Mouse (Mus musculus) neural tube, embryonic 15.5 days (tissue): ENCODE measurements around the gene Dlg2. TPM values are rescaled to one million over a fixed set of nuclear protein-coding genes. Genes with fewer than 3 reads are reported as not detected.

Experiments
- ATAC-seq: fragments of 200-750 bp; cut with Nextera tagmentation; 2 replicates; pipeline ENCODE4 v1.8.0; 2017; ENCODE audit warnings: mild to moderate bottlenecking, moderate TSS enrichment, moderate library complexity; ENCODE audit not compliant: low FRiP score
- H3K27ac ChIP-seq: fragments of 300-500 bp; sonication (generic); replicated peaks from 2 replicates; pipeline ENCODE4 v1.5.1; 2015; ENCODE audit warnings: mild to moderate bottlenecking, inconsistent platforms
- H3K27me3 ChIP-seq: fragments of 300-500 bp; sonication (generic); replicated peaks from 2 replicates; pipeline ENCODE4 v1.6.1; 2015; ENCODE audit warnings: inconsistent platforms
- H3K36me3 ChIP-seq: fragments of 300-500 bp; sonication (generic); 2 replicates; pipeline ENCODE4 v1.6.1; 2015; ENCODE audit warnings: inconsistent platforms
- H3K4me1 ChIP-seq: fragments of 300-500 bp; sonication (generic); 2 replicates; pipeline ENCODE4 v1.6.1; 2015; ENCODE audit warnings: inconsistent platforms
- H3K4me2 ChIP-seq: fragments of 300-500 bp; sonication (generic); 2 replicates; pipeline ENCODE4 v1.6.1; 2015; ENCODE audit warnings: inconsistent platforms, mild to moderate bottlenecking, moderate library complexity
- H3K4me3 ChIP-seq: fragments of 300-500 bp; sonication (generic); replicated peaks from 2 replicates; pipeline ENCODE4 v1.5.1; 2015; ENCODE audit warnings: mild to moderate bottlenecking, inconsistent platforms
- H3K9ac ChIP-seq: fragments of 300-500 bp; sonication (generic); replicated peaks from 2 replicates; pipeline ENCODE4 v1.6.1; 2015; ENCODE audit warnings: mild to moderate bottlenecking, inconsistent platforms
- H3K9me3 ChIP-seq: fragments of 300-500 bp; sonication (generic); replicated peaks from 2 replicates; pipeline ENCODE4 v1.6.1; 2016; ENCODE audit warnings: inconsistent platforms
- WGBS: fragments of 180-500 bp; shearing (Covaris S2); methylation state at CpG from one replicate; pipeline ENCODE4 v1.1.7; 2015; ENCODE audit warnings: mixed read lengths; 5-methylcytosine and 5-hydroxymethylcytosine counted together
- polyA plus RNA-seq: library from polyadenylated mRNA; unstranded; fragments of >200 nt; fragmentation: Nextera tagmentation; extraction: Ambion mirVana; gene quantifications from 2 replicates; pipeline ENCODE4 v1.2.1, GENCODE M21; 2015

Dlg2 gene
- polyA plus RNA-seq, 1 experiment from 2014 or later: 29.9 TPM

- Histone ChIP-seq H3K4me3 (no peak overlapping the region), H3K9ac (no peak overlapping the region), H3K4me2 (no peak overlapping the region), H3K9me3 (no peaks in the 10 kb centered on the region), H3K27me3 (no peaks in the 10 kb centered on the region), H3K27ac (no peak overlapping the region), H3K4me1 (no peaks in the 10 kb centered on the region), H3K36me3 (peaks cover 9% of the 10 kb centered on the region; the same call in 1 of the 2 replicates)
- ATAC-seq: no peak
- WGBS: 75% methylated on average over 7 of the region's 7 CpGs
Measured at GRCm38 (mm10) chr7:92448782-92449575, 1972.5 kb downstream of the Dlg2 start.

DNA sequence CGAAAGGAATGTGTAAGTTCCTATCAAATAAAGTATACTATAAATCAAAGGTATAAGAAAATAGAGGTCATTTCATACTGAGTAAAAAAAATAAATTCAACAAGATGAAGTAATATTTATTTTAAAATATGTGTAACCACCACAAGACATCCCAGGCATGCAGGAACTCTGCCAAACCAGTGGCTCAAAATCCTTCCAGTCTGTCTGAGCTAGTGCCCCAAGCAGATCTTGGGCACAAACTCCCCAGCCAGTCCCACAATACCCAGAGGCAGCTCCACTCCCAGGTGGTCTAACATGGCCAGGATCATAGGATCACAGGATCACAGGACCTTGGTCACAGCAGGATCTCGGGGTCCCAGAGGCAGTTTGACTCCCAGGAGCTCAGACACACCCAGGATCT is 1977.7 kb downstream of the Dlg2 start:
- ATAC-seq: no peak
- 82% methylated on average over 2 of the region's 2 CpGs for WGBS

GRCm38 (mm10) chr7:92455927-92456326 is 1979.5 kb downstream of the Dlg2 start:
- no peak for ATAC-seq
- Histone ChIP-seq H3K27me3 (no peaks in the 10 kb centered on the region), H3K4me3 (no peak overlapping the region), H3K9me3 (no peaks in the 10 kb centered on the region), H3K27ac (no peak overlapping the region), H3K36me3 (no peaks in the 10 kb centered on the region), H3K9ac (no peak overlapping the region), H3K4me2 (no peak overlapping the region), H3K4me1 (no peaks in the 10 kb centered on the region)
- 65% methylated on average over 5 of the region's 5 CpGs for WGBS

More for the DNA sequence above, 1977.7 kb downstream of the Dlg2 start:
- Histone ChIP-seq H3K27me3 (no peaks in the 10 kb centered on the region), H3K9ac (no peak overlapping the region), H3K4me3 (no peak overlapping the region), H3K4me2 (no peak overlapping the region), H3K9me3 (no peaks in the 10 kb centered on the region), H3K4me1 (no peaks in the 10 kb centered on the region), H3K27ac (no peak overlapping the region), H3K36me3 (no peaks in the 10 kb centered on the region)

GRCm38 (mm10) chr7:92457791-92458190 is 1981.3 kb downstream of the Dlg2 start:
- WGBS: 67% methylated on average over 4 of the region's 4 CpGs
- Histone ChIP-seq H3K9ac (no peak overlapping the region), H3K9me3 (no peaks in the 10 kb centered on the region), H3K36me3 (no peaks in the 10 kb centered on the region), H3K4me3 (no peak overlapping the region), H3K4me1 (no peaks in the 10 kb centered on the region), H3K27me3 (no peaks in the 10 kb centered on the region), H3K4me2 (no peak overlapping the region), H3K27ac (no peak overlapping the region)
- no peak for ATAC-seq

- Histone ChIP-seq H3K4me2 (no peak overlapping the region), H3K9me3 (no peaks in the 10 kb centered on the region), H3K4me1 (no peaks in the 10 kb centered on the region), H3K4me3 (no peak overlapping the region), H3K9ac (no peak overlapping the region), H3K27me3 (no peaks in the 10 kb centered on the region), H3K27ac (no peak overlapping the region), H3K36me3 (no peaks in the 10 kb centered on the region)
- ATAC-seq: no peak
- 95% methylated on average over 4 of the region's 4 CpGs for WGBS
Measured at GRCm38 (mm10) chr7:92458308-92458707, 1981.8 kb downstream of the Dlg2 start.

- H3K27me3 ChIP-seq: no peaks in the 10 kb centered on the region
- H3K4me2 ChIP-seq: no peak overlapping the region
- no peaks in the 10 kb centered on the region for H3K36me3 ChIP-seq
- no peaks in the 10 kb centered on the region for H3K9me3 ChIP-seq
- no peaks in the 10 kb centered on the region for H3K4me1 ChIP-seq
- no peak overlapping the region for H3K27ac ChIP-seq
- H3K4me3 ChIP-seq: no peak overlapping the region
- peak; percentile 65; the same call in 1 of the 2 replicates for ATAC-seq
- no peak overlapping the region for H3K9ac ChIP-seq
Measured at GRCm38 (mm10) chr7:92460578-92460977, 1984.1 kb downstream of the Dlg2 start.

DNA sequence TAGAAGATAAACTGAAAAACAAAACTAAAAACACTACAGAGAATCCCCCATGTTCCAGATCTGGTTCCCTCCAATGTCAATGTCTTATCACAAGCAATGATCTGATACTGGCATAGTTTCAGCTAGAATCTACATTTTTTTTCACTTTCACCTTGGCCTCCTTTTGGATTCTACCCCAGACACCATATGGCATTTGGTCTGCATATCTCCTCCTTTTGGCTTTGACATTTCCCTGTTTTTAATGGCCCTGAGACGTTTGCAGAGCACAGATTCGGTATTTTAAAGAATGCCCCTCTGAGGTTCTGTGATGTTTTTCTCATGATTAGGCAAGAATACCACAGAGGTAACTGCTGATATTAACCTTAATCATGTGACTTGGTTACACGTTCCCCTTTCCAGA is 1984.8 kb downstream of the Dlg2 start:
- H3K4me3 ChIP-seq: no peak overlapping the region
- no peaks in the 10 kb centered on the region for H3K27me3 ChIP-seq
- no peak overlapping the region for H3K9ac ChIP-seq
- no peak overlapping the region for H3K27ac ChIP-seq
- no peaks in the 10 kb centered on the region for H3K9me3 ChIP-seq
- no peak for ATAC-seq
- H3K4me1 ChIP-seq: no peaks in the 10 kb centered on the region
- H3K36me3 ChIP-seq: no peaks in the 10 kb centered on the region
- WGBS: 61% methylated on average over 3 of the region's 3 CpGs
- no peak overlapping the region for H3K4me2 ChIP-seq

- Histone ChIP-seq H3K4me3 (no peak overlapping the region), H3K36me3 (no peaks in the 10 kb centered on the region), H3K27ac (no peak overlapping the region), H3K27me3 (no peaks in the 10 kb centered on the region), H3K9ac (no peak overlapping the region), H3K4me1 (no peaks in the 10 kb centered on the region), H3K4me2 (no peak overlapping the region), H3K9me3 (no peaks in the 10 kb centered on the region)
- no peak for ATAC-seq
- 79% methylated on average over 2 of the region's 2 CpGs for WGBS
Measured at GRCm38 (mm10) chr7:92463080-92463877, 1986.8 kb downstream of the Dlg2 start.

- 54% methylated on average over 2 of the region's 2 CpGs for WGBS
- no peak overlapping the region for H3K4me2 ChIP-seq
- no peak for ATAC-seq
Measured at GRCm38 (mm10) chr7:92464290-92464689, 1987.8 kb downstream of the Dlg2 start.

DNA sequence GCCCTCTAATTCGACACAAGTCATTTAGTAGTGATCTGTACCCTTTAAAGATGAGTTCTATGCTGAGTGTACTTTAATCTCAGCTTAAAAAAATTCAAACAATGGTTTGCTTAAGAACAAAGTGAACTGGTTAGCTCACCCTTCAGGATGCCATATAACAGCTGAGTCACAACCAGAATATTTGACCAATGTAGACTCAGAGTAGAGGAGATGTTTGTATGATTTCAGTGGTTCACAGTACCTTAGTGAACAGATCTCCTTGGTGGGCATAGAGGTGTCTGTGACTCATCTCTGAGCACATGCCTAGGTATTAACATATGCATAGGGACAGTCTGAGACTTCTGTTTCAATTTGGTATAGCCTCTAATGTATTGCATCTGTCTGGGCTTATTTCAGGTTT is 2002.7 kb downstream of the Dlg2 start:
- Histone ChIP-seq H3K27ac (no peak overlapping the region), H3K36me3 (no peaks in the 10 kb centered on the region), H3K9ac (no peak overlapping the region), H3K4me1 (no peaks in the 10 kb centered on the region), H3K4me2 (no peak overlapping the region), H3K4me3 (no peak overlapping the region), H3K9me3 (no peaks in the 10 kb centered on the region), H3K27me3 (no peaks in the 10 kb centered on the region)
- no peak for ATAC-seq
- WGBS: 71% methylated on average over 1 of the region's 1 CpGs

More at GRCm38 (mm10) chr7:92464290-92464689, 1987.8 kb downstream of the Dlg2 start:
- Histone ChIP-seq H3K4me3 (no peak overlapping the region), H3K36me3 (no peaks in the 10 kb centered on the region), H3K27ac (no peak overlapping the region), H3K9ac (no peak overlapping the region), H3K4me1 (no peaks in the 10 kb centered on the region), H3K9me3 (no peaks in the 10 kb centered on the region), H3K27me3 (no peaks in the 10 kb centered on the region)

DNA sequence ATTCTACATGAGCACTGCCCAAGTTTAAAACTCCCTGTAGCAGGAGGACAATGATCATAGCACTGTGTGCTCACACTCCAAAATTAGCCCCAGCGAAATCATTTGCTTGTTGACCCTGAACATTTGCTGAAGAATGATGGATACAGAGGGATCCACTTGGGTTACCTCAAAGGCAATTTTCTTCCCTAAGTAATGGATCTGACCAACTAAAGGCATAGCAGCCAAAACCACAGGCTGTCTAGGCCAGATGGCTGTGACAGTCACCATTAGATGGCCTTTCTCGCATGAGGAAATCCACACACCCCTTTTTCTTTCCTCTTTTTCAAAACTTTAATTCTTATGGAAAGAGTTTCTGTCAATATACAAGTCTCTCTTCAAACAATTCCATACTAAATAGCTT is 2003.3 kb downstream of the Dlg2 start:
- 87% methylated on average over 2 of the region's 2 CpGs for WGBS
- H3K4me3 ChIP-seq: no peak overlapping the region

DNA sequence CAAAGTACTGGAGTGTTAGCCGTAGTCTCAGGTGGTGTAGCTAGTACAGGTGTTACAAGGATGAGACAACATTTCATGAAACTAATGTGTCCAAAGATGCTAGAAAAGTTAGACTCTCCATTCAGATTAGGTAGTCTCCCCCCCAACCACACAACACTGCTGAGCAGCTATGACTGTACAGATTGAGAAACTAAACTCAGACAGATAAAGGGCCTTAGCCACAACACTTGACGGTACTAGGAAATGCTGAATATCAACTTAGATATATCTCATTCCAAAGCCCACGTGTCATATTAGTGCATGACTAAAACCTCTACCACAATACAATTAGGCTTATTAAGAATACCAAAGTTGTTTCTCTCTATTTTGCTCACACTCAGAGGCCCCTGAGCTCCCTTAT is 2006.9 kb downstream of the Dlg2 start:
- Histone ChIP-seq H3K4me3 (no peak overlapping the region), H3K4me1 (no peaks in the 10 kb centered on the region), H3K36me3 (no peaks in the 10 kb centered on the region), H3K9ac (no peak overlapping the region), H3K27ac (no peak overlapping the region), H3K27me3 (no peaks in the 10 kb centered on the region), H3K9me3 (no peaks in the 10 kb centered on the region), H3K4me2 (no peak overlapping the region)
- ATAC-seq: no peak
- WGBS: 90% methylated on average over 3 of the region's 3 CpGs

More for the DNA sequence above, 2003.3 kb downstream of the Dlg2 start:
- H3K9ac ChIP-seq: no peak overlapping the region
- no peak overlapping the region for H3K4me2 ChIP-seq
- no peak overlapping the region for H3K27ac ChIP-seq
- H3K36me3 ChIP-seq: no peaks in the 10 kb centered on the region
- no peaks in the 10 kb centered on the region for H3K27me3 ChIP-seq
- no peaks in the 10 kb centered on the region for H3K4me1 ChIP-seq
- ATAC-seq: no peak
- H3K9me3 ChIP-seq: no peaks in the 10 kb centered on the region
